Mouse (Mus musculus): ENCODE data around the gene Idh1. TPM values are rescaled to one million over a fixed set of nuclear protein-coding genes. Genes with fewer than 3 reads are reported as not detected.

Gene Idh1
- polyA plus RNA-seq (2017; shearing (Covaris generic)) = 16.7 TPM

GRCm38 (mm10) chr1:65186287-65187073 is at the start of gene Idh1, which contains the start of gene Pikfyve:
Gene Idh1 (minus strand): TSS chr1:65186500.
Gene Pikfyve (plus strand): TSS chr1:65186683.

GRCm38 (mm10) chr1:65122574-65123372 is 63.5 kb downstream of the Idh1 start, which contains the start of gene D630023F18Rik:
Gene D630023F18Rik (minus strand): TSS chr1:65123214.

GRCm38 (mm10) chr1:65119438-65119837 is 66.9 kb downstream of the Idh1 start, which contains the start of gene Gm28845:
Gene Gm28845 (minus strand): TSS chr1:65119558.

Other genes starting within 250 kb of the Idh1 start
- 10.6 TPM for gene Plekhm3, start 229.7 kb downstream of the Idh1 start, polyA plus RNA-seq (2017; shearing (Covaris generic))
- gene Akr1cl, start 153.7 kb downstream of the Idh1 start, polyA plus RNA-seq (2017; shearing (Covaris generic)) = not detected
- not detected for gene Cryge, start 135.4 kb downstream of the Idh1 start, polyA plus RNA-seq (2017; shearing (Covaris generic))
- not detected for gene Crygd, start 123.0 kb downstream of the Idh1 start, polyA plus RNA-seq (2017; shearing (Covaris generic))
- not detected for gene Crygc, start 112.8 kb downstream of the Idh1 start, polyA plus RNA-seq (2017; shearing (Covaris generic))
- gene Crygb, start 104.2 kb downstream of the Idh1 start, polyA plus RNA-seq (2017; shearing (Covaris generic)) = not detected
- not detected for gene Cryga, start 83.1 kb downstream of the Idh1 start, polyA plus RNA-seq (2017; shearing (Covaris generic))
- gene Gm28845, start 66.9 kb downstream of the Idh1 start, polyA plus RNA-seq (2017; shearing (Covaris generic)) = not detected
- not detected for gene D630023F18Rik, start 63.3 kb downstream of the Idh1 start, polyA plus RNA-seq (2017; shearing (Covaris generic))
- 26.3 TPM for gene Pikfyve, start 183 bp upstream of the Idh1 start, polyA plus RNA-seq (2017; shearing (Covaris generic))
- not detected for gene Pth2r, start 95.6 kb upstream of the Idh1 start, polyA plus RNA-seq (2017; shearing (Covaris generic))

All from activated CD4-positive, CD25-positive, alpha-beta regulatory T cell, adult 9 weeks (primary cell).